Mouse (Mus musculus): ENCODE results near the gene Acsl5.

GRCm38 (mm10) chr19:55288974-55289373, 37.2 kb downstream of the Acsl5 start:
- TF ChIP-seq CTCF (IDR thresholded peaks at IDR 0.05) = no peak
- TF ChIP-seq POLR2A (IDR thresholded peaks at IDR 0.05; ENCODE audit: insufficient read depth, low read depth, low read length) = no peak

Data from heart, adult 2 months (tissue).